Mouse (Mus musculus): Measurements from ENCODE around the gene Jpt1.
A peak's percentile ranks its signal among the peaks of the same experiment; 100 is the strongest.
"Not testable (repeated sequence)": the region's sequence is repeated elsewhere in the genome, so short reads cannot be mapped to it uniquely, and the experiment has no call there.

Gene Jpt1

DNA sequence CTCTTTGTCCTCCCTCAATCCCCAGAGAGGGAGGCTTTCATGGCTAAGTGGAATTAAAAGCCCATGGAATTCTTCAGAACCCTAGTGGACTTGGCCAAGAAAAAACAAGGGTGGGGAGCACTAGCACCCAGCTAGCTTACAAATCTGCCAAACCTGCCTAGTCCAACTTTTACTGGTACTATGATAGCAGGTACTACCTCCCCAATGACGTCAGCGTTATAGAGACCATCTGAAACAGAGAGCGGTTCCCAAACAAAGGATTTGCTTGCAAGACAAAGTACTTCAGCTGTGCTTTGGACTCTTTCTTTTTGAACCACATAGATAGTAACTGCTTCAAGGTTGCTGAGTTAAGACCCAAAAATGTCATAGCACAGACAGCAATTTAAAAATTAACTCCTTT is 2.2 kb downstream of the Jpt1 start:
- DNase-seq, result no peak

DNA sequence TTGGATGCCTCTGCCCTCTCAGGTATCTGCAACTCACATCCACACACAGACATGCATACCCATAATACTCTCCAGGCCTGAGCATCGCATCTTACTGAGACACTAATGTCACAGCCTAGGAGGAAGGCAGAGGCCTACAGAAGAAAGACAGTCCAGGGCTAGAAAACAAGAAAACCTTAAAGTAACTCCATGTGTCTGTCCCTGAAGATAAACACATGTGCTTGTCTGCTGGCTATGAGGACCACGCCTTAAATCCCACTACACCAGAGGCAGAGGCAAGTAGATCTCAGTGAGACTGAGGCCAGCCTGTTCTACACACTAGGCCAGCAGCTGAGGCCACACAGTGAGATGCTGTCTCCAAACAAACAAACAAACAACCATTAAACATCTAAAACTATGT is 3.1 kb downstream of the Jpt1 start:
- no peak for DNase-seq

DNA sequence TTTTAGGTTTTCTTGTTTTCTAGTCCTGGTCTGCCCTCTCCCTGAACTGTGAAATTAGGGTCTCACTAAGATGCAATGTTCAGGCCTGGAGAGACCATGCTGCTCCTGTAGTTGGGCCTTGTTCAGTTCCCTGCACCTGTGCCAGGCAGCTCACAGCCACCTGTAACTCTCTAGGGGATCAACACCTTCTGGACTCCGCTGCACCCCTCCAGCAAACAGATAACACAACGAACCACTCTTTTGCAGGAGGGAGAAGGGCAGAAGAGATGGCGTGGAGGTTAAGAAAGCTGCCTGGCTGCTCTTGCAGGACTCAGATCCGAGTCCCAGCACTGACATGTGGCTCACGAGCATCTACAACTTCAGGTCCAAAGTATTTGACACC is 3.7 kb downstream of the Jpt1 start:
- peak; percentile 18 for DNase-seq

DNA sequence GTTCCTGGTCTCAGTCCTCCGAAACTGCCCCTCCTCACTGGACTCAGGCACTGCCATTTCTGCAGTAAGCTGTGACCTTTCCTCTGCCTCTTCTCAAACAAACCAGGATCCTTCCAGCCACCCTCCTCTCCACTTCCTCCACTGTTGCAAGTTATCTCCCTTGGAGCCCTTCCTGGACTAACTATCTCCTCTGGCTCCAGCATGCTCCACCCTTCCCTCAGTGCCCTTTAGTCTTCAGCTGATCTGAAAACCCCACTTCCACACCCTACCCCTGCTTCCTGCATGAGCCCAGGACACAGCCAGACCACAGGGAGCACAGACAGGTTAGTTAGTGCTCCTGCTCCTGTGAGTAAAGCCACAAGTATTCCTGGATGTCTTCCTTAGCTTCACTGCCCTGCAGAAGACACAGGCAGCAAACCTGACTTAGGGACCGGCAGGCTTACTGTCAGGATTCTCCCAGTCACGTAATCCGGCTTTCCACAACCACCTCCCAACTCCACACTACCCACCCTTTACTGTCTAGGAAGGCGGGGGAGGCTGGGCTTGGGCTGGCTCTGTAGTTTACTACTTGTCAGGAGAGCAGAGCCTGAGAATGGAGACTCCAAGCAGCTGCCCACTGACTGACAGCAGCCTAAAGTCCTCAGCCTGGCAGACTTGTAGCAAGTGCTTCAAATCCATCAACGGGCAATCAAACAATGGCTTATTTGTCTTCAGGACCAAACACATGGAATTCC is 4.2 kb downstream of the Jpt1 start:
- peak; percentile 29 for DNase-seq

DNA sequence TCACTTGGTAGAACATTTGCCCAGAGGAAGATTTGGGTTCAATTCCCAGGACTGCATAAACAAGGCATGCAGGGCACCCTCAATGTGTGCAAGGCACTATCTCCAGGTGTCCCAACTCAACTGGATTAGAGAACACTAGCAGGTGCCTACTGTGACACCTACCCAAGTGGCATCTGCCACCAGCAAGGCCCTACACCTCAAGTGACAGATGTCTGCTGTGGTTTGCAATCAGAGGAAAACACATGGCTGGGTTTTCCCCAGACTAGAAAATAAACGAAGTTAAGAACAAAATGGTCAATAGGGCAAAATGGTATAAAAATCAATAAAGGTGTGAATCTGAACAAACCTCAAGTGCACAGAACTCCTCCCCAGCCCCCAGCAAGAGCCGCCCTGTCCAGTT is 6.1 kb downstream of the Jpt1 start:
- peak; percentile 50 for DNase-seq

DNA sequence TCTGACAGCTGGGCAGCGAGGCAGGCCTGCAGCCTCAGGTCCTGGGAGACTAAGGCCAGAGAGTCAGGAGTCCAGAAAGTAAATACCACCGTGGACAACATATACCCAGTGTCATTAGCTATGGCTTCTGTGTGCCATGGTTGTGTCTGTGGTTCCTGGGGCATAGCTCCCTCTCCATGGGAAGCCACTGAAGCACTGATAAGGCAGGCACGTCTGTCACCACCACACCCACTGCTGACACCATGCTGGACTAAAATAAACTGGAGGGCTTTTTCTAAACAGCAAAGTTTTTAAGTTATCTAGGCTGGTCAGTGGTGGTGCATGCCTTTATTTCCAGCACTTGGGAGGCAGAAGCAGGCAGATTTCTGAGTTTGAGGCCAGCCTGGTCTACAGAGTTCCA is 7.6 kb downstream of the Jpt1 start:
- DNase-seq, result no peak

DNA sequence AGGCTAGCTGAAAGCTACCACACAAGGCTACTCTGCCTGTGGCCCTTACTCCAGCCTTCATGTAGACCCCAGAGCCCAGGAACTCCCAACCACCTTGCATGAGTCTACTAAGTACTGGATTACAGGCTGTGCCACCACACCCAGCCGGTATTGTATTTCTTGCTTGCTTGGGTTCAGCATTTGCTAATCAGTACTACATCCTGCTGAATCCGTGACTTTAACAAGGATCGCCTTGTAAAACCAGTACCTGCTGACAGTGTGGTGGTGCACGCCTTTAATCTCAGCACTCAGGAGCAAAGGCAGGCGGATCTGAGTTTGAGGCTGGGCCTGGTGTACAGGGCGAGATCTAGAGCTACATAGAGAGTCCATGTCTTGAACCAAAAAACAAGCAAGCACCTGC is 11.6 kb downstream of the Jpt1 start:
- DNase-seq, result no peak

DNA sequence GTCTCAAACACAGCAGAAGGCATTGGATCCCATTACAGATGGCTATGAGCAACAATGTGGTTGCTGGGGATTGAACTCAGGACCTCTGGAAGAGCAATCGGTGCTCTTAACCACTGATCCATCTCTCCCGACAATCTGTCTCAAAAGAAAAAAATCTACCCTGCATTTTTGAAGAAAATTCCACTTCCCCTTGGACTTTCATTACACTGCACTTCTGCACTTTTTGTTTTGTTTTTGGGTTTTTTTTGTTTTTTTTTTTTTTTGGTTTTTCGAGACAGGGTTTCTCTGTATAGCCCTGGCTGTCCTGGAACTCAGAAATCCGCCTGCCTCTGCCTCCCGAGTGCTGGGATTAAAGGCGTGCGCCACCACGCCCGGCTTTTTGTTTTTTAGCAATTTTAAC is 17.6 kb downstream of the Jpt1 start:
- DNase-seq, result not testable (repeated sequence)

DNA sequence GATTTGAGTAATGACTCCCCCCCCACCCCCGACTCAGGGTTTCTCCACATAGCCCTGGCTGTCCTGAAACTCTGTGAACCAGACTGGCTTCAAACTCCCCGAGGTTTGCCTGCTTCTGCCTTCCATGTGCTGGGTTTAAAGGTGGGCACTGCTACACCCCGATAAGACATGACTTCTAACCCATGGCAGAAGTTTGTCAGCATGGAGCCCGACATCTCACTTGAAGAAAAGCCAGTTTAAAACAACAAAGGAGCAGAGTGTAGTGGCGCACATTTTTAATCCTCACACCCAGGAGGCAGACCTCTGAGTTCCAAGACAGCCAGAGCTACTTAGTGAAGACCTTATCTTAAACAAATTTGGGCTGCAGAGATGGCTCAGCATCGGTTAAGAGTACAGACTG is 21.8 kb downstream of the Jpt1 start:
- peak; percentile 21 for DNase-seq

DNA sequence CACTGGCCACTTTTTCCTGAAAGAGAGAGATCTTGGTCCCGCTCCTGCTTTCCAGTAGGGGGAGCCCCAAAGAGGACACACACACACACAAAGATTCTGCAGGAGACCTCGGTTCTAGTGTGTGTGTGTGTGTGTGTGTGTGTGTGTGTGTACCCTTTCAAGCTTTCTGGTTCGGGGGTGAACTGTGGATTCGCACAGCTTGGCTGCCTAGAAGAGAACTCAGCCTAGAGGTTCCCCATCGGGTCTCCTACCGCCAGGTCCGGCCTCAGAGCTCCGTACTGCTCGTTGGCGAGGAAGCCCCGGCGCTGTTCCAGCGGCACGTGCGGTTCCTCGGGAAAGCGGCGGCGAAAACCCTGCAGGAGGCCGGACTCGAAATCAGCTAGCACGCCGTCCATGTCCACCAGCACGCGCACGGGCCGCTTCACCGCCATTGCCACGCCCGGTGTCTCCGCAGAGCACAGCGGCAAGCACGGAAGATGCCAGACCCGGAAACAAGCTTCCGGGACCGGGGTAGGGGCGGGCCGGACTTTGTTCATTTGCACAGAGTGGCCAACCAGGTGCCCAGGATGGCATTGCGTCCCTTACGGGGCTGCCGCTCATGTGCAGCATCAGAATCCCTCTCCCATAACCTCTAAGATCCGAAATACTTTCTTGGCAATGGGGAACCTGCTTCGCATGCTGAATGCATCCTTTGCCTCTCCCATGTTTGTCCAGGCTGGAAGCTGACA is 22.7 kb downstream of the Jpt1 start, which contains the start of gene Nt5c:
Gene Nt5c, minus strand, starts transcription at position 507 of the 728 bp plus-strand sequence.
- DNase-seq, result peak; percentile 86

DNA sequence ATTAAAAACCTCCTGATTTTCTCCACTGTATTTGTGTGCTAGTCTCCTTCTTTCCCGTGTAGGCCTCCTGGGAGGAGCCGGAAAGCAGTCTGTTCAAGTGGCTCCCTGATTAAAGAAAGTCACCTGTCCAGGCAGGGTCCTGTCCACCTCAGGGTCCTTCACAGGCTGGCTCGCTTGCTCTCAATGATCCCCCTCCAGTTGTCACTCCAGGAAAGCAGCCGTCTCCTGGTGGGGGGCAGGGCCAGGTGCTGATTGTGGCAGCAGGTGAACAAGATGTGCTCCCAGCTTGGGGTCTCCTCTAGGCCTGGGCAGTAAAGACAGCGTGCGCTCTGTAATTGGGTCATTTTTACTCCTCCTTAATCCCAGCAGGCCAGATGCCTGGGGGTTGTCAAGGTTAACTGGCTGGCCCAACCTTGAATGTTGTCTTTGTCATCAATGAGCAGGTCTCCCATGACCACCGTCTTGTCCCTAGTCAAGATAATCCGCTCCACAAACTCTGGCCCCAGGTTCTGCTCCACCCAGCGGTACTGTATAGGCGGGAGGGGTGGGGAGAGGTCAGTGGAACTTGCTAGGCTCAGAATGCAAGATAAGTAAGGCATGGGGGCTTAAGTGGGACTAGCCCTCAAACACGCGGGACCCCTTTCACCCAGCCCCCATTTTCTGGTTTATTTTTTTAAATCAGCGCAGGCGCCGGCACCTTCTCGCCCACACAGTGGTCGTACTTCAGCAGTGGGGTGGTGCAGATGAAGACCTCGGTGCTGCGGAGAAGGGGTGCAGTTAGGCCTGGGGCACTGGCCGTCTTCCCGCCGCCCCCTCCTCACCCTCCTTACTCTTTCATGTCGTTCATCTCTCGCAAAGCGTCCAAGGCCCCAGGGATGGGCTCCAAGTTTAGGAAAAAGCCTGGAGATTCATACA is 23.5 kb downstream of the Jpt1 start:
- no peak for DNase-seq

DNA sequence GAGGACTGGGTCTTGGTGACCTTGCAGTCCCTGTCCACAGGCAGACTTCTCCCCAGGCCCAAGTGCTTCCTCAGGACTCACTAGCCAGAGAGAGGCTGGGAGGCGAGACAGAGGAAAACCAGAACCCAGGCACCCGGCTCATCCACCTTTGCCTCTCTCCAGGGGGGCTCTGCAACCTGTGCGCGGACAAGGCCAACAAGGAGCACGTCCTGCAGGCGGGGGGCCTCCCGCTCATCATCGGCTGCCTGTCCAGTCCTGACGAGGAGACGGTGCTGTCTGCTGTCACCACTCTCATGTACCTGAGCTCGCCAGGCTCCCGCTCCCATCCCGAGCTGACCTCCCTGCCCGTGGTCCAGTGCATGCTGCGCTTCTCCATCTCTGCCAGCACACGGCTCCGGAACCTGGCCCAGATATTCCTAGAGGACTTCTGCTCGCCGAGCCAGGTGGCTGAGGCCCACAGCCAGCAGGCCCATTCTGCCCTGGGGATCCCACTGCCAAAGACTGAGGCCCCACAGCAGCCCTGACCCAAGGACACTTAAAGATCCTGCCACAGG is 25.6 kb downstream of the Jpt1 start:
- no peak for DNase-seq

DNA sequence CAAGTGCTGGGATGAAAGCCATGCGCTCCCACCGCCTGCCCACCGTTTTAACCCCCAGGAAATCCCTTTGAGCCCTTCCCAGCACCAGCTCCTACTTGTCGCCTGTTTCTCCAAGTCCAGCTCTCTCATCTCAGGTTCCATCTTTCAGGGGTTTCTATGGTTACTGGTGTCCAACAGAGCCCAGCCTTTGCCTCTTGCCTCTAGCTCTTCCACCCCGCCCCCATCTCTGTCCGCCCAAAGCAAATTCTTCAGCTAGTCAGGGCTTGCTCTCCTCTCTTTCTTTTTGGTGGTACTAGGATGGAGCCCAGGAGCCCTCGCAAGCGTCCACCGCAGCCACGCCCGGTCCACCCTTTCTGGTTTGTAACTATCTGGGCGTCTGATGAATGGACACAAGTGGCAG is 29.0 kb downstream of the Jpt1 start:
- DNase-seq, result no peak

DNA sequence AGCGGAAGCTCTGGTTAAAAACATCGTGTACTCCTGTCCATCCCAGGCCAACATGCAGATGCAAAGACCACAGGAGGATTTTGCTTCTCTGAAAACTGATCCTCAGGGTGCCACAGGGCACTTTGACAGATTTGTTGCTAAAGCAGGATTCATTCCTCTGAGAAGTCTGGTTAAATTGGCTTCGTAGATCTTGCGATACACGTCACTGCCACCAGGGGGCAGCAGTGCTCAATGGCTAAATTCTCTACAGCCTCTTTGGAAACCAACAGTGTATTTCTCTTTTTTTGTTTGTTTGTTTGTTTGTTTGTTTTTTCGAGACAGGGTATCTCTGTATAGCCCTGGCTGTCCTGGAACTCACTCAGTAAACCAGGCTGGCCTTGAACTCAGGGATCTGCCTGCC is 30.5 kb downstream of the Jpt1 start:
- DNase-seq, result peak; percentile 89

DNA sequence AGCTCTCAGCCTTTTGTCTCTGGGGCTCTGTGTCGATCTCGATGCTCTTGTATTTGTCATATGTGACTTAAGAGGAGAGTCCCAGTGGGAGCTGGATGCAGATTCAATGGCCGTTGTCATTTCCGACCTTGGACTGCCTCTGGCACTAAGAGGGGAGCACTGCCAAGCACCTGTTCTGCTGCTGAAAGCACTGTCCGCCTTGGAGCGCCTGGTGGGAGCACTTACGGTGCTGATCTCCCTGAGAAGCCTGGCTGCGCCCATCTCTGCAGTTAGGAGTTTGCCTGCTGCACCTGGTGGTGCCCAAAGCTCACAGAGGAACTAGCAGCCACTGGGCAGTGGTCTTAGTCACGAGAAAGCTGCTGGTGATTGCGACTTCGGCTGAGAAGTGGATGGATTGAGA is 30.9 kb downstream of the Jpt1 start:
- DNase-seq, result no peak

DNA sequence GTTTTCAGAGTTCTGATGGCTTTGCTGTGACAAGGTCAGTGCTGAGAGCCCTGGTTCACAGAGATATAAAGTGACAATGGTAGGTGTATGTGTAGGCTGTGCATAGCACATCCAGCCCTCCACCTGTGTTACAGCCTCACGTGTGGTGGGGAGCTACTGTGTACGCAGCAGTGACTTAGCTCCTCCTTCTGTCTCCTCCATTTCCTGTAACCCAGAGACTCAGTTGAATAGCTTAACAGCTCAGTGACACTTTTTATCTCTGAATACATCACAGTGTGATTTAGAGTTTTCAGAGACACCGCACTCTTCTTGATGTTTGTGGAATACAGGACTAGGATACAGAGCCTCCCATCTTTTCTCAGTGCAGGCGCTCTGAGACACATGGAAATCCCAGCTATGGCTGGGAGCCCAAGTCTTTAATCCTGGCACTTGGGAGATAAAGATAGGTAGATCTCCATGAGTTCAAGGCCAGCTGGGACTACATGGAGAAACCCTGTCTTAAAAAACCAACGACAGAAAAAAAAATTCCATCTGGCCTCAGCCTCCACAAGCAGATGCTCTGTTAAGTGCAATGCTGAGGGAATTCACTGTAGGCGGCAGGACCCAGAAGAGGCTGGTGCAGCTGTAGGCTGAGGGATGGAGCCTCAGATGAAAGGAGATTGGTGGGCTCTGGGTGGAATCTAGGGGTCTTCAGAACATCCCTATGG is 32.5 kb downstream of the Jpt1 start:
- DNase-seq, result peak; percentile 62

DNA sequence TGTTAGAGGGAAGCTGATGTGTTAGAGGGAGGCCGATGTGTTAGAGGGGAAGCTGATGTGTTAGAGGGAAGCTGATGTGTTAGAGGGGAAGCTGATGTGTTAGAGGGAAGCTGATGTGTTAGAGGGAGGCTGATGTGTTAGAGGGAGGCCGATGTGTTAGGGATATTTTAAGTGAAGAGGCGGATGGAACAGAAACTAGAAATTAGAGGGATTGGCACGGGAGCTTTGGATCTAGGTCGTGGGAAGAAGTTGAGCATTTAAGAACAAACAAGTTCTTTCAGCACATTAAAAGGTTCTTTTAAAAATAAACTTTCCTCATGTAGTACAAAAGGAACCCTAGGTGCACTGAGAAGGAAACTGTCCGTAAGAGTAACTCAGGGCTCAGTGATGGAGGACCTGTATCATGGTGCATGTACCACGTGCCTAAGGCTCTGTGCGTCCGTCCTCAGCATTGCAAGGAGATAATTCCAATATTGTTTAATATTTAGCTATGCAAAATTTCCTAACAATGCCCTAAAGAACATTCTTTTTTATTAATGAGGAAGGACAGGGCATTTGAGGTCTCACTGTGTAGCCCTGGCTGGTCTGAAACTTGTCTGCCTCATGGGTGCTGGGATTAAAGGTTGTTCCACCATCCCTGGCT is 35.8 kb downstream of the Jpt1 start:
- no peak for DNase-seq

DNA sequence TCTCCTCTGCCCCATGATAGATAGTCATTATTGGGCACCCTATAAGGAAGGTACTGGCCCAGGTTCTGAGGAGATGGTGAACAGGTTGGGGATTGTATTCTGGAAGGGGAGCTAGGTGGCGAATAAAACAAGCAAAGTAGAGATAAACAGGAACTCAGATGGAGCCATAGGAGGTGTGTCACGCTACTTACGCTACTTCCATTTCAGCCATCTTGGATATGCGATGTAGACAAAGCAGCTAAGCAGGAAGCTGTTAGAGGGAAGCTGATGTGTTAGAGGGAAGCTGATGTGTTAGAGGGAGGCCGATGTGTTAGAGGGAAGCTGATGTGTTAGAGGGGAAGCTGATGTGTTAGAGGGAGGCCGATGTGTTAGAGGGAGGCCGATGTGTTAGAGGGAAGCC is 36.8 kb downstream of the Jpt1 start:
- DNase-seq, result not testable (repeated sequence)

DNA sequence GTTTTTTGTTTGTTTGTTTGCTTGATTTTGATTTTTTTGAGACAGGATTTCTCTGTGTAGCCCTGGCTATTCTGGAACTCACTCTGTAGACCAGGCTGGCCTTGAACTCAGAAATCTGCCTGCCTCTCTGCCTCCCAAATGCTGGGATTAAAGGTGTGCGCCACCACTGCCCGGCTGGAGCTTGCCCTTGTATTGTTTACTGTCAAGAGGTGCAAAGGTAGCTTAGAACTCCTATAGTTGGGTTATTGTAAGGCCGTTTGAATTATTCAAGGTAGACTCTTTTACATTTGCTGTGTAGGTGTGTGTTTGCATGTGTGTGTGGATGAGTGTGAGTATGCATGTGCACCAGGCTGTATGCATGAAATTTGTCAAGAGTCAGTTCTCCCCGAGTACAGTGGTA is 37.6 kb downstream of the Jpt1 start:
- DNase-seq, result not testable (repeated sequence)

DNA sequence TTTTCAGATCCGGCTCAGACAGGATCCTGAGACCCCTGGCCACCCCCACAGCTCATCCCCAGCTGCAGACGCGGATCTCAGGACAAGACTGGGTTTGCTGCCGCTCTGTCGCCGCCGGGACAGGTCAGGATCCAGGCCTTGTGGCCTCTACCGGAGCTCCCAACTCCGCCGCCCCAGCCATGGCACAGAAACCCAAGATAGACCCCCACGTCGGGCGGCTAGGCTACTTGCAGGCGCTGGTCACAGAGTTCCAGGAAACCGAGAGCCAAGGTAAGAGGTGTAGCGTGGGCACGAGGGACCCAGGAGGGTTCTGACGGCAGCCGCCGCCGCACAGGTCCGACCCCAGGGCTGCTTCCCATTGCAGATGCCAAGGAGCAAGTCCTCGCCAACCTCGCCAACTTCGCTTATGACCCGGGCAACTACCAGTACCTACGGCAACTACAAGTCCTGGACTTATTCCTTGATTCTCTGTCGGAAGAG is 38.4 kb downstream of the Jpt1 start:
- DNase-seq, result no peak

DNA sequence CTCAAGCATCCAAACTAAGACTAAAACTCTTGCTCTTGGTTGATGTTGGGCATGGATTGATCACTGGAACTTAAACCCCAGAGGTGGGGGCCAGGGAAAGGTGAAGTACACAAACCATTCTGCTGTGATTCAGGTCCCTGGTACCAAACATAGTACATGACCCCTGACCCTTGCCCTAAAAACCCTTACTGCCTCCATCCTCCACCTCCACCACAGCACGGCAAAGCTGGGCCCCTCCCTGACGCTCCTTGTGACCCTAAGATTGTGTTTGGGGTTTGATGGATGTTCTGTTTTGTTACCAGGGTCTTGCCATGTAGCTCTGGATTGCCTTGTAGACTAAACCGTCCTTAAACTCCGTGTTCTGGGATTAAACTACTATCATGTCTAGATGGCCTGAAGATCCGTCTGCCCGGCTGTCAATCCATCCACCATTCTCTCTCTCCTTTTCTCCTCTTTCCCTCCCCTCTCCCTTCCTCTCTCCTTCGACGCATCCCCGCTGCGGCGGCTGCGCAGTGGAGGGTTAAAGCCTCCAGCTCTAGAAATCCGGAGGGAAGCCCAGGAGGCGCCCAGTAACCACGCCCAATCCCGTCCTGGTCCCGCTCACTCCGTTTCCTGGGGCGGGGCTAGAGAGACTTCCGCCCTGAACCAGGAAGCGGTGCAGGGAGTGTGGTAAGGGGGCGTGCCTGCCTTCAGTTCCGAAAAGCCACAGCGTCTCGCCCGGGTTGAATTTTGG is 39.0 kb downstream of the Jpt1 start, which contains the start of gene Armc7:
Gene Armc7, plus strand, starts transcription at position 643 of the 733 bp plus-strand sequence.
- DNase-seq, result peak; percentile 95
